Mouse (Mus musculus) embryonic facial prominence, embryonic 10.5 days (tissue): ENCODE results near the gene Sypl2. TPM values are rescaled to one million over a fixed set of nuclear protein-coding genes. Genes with fewer than 3 reads are reported as not detected.
A peak's percentile ranks its signal among the peaks of the same experiment; 100 is the strongest.

Experiments
- DNase-seq: peaks from one replicate; pipeline ENCODE4 v3.0.0-alpha.2; 2017; ENCODE audit warnings: low spot score
- H3K27ac ChIP-seq: fragments of 300-500 bp; sonication (generic); replicated peaks from 2 replicates; pipeline ENCODE4 v1.5.1; 2016; ENCODE audit warnings: mild to moderate bottlenecking
- H3K27me3 ChIP-seq: fragments of 300-500 bp; sonication (generic); replicated peaks from 2 replicates; pipeline ENCODE4 v1.6.1; 2016; ENCODE audit warnings: low read depth, mild to moderate bottlenecking; ENCODE audit not compliant: poor library complexity, severe bottlenecking
- H3K36me3 ChIP-seq: fragments of 300-500 bp; sonication (generic); replicated peaks from 2 replicates; pipeline ENCODE4 v1.6.1; 2016; ENCODE audit warnings: mild to moderate bottlenecking, moderate library complexity
- H3K4me1 ChIP-seq: fragments of 300-500 bp; sonication (generic); 2 replicates; pipeline ENCODE4 v1.6.1; 2016
- H3K4me3 ChIP-seq: fragments of 300-500 bp; sonication (generic); 2 replicates; pipeline ENCODE4 v1.5.1; 2016; ENCODE audit warnings: mild to moderate bottlenecking, moderate library complexity
- H3K9me3 ChIP-seq: fragments of 300-500 bp; sonication (generic); 2 replicates; pipeline ENCODE4 v1.6.1; 2016; ENCODE audit warnings: mild to moderate bottlenecking
- WGBS: fragments of 180-500 bp; shearing (Covaris S2); methylation state at CpG from one replicate; pipeline ENCODE4 v1.1.7; 2016; 5-methylcytosine and 5-hydroxymethylcytosine counted together
- polyA plus RNA-seq: library from polyadenylated mRNA; unstranded; fragments of >200 nt; fragmentation: Nextera tagmentation; extraction: Ambion mirVana; gene quantifications from 2 replicates; pipeline ENCODE4 v1.2.1, GENCODE M21; 2016

Sypl2 gene
- polyA plus RNA-seq, 1 experiment from 2014 or later = 0.95 TPM

DNA sequence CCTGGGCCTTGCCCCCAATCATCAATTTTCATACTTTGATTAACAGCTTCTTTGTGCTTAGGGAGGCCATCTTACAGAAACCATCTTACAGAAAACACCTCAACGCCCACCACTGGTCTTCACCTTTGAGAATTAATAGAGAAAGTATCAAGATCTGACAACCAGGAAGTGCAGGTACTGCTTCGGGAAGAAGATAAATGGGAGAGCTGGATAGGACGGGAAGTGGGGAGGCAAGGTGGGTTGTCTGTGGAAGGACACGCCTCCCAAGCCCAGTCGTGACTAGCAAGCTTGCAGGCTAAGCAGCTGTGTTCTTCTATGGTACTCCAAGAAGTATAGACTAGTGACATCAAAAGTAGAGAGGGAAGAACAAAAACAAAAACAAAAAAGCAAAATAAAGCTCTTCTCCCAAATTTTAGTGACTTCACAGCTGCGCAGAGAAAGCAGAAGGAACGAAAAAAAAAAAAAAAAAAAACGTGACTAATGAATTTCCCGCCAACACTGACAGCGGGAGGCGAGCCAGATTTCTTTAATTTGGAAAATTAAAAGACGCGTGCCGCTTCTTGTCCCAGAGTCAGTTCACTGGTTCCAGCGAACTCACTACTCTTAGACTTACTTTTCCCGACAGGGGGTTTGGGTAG lies 40.9 kb downstream of the Sypl2 start:
- no peak for DNase-seq

DNA sequence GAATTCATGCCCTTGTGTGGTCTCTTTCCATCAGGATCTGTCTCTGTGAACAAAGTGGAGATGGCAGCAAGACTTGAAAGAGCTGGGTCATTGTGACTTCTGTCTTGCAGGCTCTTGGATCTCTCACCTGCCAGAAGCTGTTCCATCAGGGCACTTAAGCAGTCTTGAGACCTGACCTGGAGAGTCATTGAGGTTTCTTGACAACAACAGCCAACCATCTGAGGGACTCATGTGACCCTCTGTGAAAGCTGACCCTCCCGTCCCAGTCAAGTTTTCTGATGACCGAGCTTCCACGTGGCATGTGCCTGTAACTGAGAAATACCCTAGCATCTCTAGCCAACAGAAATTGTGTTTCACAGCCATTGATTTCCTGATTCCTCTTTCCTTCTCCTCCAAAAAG lies 41.7 kb downstream of the Sypl2 start:
- DNase-seq = no peak
- Histone ChIP-seq H3K4me3 (no peak overlapping the region), H3K4me1 (peaks cover 28% of the 10 kb centered on the region), H3K27me3 (peaks cover 55% of the 10 kb centered on the region), H3K36me3 (0 out of 2 replicates have a peak, but pooled peaks cover 10% of the 10 kb centered on the region), H3K27ac (no peak overlapping the region), H3K9me3 (no peaks in the 10 kb centered on the region)
- WGBS = 73% methylated on average over 3 of the region's 3 CpGs

More for the DNA sequence above, 40.9 kb downstream of the Sypl2 start:
- Histone ChIP-seq H3K4me3 (peak overlapping the region; percentile 85), H3K36me3 (0 out of 2 replicates have a peak, but pooled peaks cover 10% of the 10 kb centered on the region), H3K27me3 (peaks cover 58% of the 10 kb centered on the region), H3K27ac (no peak overlapping the region; the same call in 1 of the 2 replicates), H3K4me1 (peaks cover 33% of the 10 kb centered on the region), H3K9me3 (no peaks in the 10 kb centered on the region)
- 3% methylated on average over 16 of the region's 16 CpGs for WGBS

- Histone ChIP-seq H3K36me3 (no peaks in the 10 kb centered on the region), H3K4me1 (peaks cover 7% of the 10 kb centered on the region), H3K27ac (no peak overlapping the region), H3K27me3 (peaks cover 19% of the 10 kb centered on the region), H3K9me3 (no peaks in the 10 kb centered on the region), H3K4me3 (no peak overlapping the region)
- DNase-seq = no peak
- WGBS = 34% methylated on average over 2 of the region's 2 CpGs
Measured at GRCm38 (mm10) chr3:108180514-108180913, 45.9 kb downstream of the Sypl2 start.

- no peak for DNase-seq
- Histone ChIP-seq H3K27ac (no peak overlapping the region), H3K9me3 (no peaks in the 10 kb centered on the region), H3K36me3 (no peaks in the 10 kb centered on the region), H3K27me3 (peaks cover 13% of the 10 kb centered on the region), H3K4me1 (peaks cover 16% of the 10 kb centered on the region), H3K4me3 (no peak overlapping the region)
- 85% methylated on average over 7 of the region's 7 CpGs for WGBS
Measured at GRCm38 (mm10) chr3:108178756-108179715, 47.4 kb downstream of the Sypl2 start.

DNA sequence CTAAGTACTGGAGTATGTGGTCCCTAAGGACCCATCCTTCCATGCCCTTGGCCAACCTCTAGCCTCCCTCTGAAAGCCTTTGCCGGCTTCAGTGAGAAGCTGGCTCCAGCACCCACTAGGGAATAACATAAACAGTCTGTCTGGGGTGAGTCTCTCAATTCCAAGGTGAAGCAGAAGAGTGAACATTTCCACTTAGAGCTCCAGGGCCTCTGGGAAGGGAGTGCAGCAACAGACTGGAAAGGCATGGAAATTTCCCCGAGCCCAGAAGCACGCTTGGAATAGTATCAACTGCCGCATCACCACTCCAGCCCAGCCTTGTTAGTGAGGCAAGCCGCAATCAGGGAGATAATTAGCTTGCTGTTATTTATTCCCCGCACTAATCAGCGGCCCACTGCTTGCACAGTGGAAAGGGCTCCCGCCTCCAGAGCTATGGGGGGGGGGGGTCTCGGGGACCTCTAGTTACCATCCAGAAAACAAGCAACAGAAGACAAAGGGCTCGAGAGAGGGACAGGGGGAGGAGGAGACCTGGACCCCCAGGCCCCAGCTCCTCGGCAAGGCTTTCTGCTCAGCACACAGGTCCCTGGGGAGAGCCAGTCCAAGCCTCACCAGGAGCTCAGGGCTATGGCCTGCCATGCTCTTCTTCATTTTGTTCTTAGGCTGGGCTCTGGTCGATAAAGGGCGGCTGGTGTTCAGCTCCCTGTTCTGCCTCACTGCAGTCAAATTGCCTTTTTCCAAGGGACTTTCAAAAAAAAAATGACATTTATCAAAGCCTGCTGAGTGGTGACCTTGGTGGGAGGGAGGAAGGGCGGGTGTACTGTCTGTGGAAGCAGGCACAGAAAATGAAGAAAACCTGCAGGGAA lies 51.5 kb downstream of the Sypl2 start:
- 25% methylated on average over 14 of the region's 14 CpGs for WGBS
- H3K36me3 ChIP-seq = no peaks in the 10 kb centered on the region
- H3K27me3 ChIP-seq = peaks cover 10% of the 10 kb centered on the region; the same call in 1 of the 2 replicates
- peak overlapping the region; percentile 4; the same call in 1 of the 2 replicates for H3K4me3 ChIP-seq
- peaks cover 14% of the 10 kb centered on the region for H3K4me1 ChIP-seq
- peak; percentile 39 for DNase-seq
- no peaks in the 10 kb centered on the region for H3K9me3 ChIP-seq
- H3K27ac ChIP-seq = peak overlapping the region; percentile 65

DNA sequence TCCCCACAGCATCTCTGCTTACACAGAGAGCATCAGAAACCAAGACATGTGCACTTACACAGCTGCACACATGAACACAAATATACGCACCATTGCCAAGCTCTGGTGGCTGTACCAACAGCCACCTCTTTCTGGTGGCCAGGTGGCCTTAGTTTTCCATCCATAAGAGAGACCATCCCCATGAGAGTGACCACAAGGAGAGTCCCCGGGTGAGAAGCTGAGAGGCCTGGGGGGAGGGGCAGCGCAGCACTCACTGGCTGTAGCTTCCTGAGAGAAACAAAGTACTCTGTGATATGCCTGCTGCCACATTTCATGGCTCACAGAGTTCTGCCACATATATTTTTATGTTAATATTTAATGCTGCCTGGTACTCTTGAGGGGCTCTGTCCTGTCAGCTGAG lies 57.2 kb downstream of the Sypl2 start:
- peaks cover 15% of the 10 kb centered on the region for H3K27me3 ChIP-seq
- peak; percentile 31 for DNase-seq
- 38% methylated on average over 3 of the region's 3 CpGs for WGBS
- H3K4me3 ChIP-seq = no peak overlapping the region
- H3K36me3 ChIP-seq = no peaks in the 10 kb centered on the region
- H3K4me1 ChIP-seq = peaks cover 50% of the 10 kb centered on the region
- H3K27ac ChIP-seq = peak overlapping the region; percentile 81; the same call in 1 of the 2 replicates
- H3K9me3 ChIP-seq = no peaks in the 10 kb centered on the region

- peaks cover 18% of the 10 kb centered on the region for H3K27me3 ChIP-seq
- H3K4me1 ChIP-seq = peaks cover 50% of the 10 kb centered on the region
- H3K4me3 ChIP-seq = 0 out of 2 replicates have a peak overlapping the region, but pooled peaks have one; percentile 1
- H3K36me3 ChIP-seq = no peaks in the 10 kb centered on the region
- H3K9me3 ChIP-seq = no peaks in the 10 kb centered on the region
- peak overlapping the region; percentile 81 for H3K27ac ChIP-seq
- WGBS = 36% methylated on average over 14 of the region's 14 CpGs
- DNase-seq = peak; percentile 43
Measured at GRCm38 (mm10) chr3:108167499-108167898, 58.9 kb downstream of the Sypl2 start.

GRCm38 (mm10) chr3:108166486-108167211 lies 59.8 kb downstream of the Sypl2 start:
- H3K27me3 ChIP-seq = peaks cover 18% of the 10 kb centered on the region
- H3K4me3 ChIP-seq = peak overlapping the region; percentile 22
- peak overlapping the region; percentile 81 for H3K27ac ChIP-seq
- H3K9me3 ChIP-seq = no peaks in the 10 kb centered on the region
- peak; percentile 85 for DNase-seq
- H3K36me3 ChIP-seq = no peaks in the 10 kb centered on the region
- WGBS = 7% methylated on average over 11 of the region's 11 CpGs
- H3K4me1 ChIP-seq = peaks cover 50% of the 10 kb centered on the region

DNA sequence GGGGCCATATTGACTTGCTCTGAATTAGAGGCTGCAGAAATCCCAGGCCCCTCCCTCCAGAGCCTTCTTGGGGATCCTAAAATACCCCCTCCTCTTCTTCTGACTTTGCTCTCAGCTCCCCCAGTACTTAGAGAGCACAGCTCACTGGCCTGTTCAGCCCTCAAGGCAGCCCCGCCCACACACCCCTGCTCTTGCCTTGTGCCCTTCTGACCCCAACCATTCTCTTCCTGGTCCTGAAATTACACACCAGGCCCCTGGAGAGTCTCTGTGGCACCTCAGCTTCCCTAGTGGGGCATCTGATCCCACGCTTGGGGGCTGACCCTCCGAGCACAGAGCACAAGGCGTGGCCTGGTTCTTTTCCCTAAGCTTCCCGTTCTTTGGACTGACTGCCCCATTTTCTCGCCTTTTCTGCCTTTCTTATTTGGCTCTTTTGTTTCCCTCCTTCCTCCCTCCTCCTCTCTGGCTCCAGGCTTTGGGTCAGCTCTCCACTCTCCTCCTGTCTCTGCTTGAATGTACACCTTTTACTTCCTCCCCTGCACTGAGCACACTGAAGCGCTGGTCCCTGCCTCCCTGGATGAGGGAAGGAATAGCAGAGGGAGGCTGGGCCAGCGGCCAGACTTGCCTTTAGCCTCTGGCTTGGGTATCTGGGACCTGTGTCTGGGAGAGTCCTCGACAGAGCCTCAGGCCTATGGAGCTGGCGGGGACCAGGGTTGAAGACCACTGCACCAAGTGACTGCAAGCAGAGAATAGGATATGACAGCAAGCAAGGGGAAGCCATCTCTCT lies 60.7 kb downstream of the Sypl2 start:
- H3K27me3 ChIP-seq = peaks cover 18% of the 10 kb centered on the region
- WGBS = 8% methylated on average over 10 of the region's 10 CpGs
- no peaks in the 10 kb centered on the region for H3K9me3 ChIP-seq
- H3K4me1 ChIP-seq = peaks cover 50% of the 10 kb centered on the region
- peak overlapping the region; percentile 22 for H3K4me3 ChIP-seq
- DNase-seq = peak; percentile 68
- no peaks in the 10 kb centered on the region for H3K36me3 ChIP-seq
- H3K27ac ChIP-seq = peak overlapping the region; percentile 81

DNA sequence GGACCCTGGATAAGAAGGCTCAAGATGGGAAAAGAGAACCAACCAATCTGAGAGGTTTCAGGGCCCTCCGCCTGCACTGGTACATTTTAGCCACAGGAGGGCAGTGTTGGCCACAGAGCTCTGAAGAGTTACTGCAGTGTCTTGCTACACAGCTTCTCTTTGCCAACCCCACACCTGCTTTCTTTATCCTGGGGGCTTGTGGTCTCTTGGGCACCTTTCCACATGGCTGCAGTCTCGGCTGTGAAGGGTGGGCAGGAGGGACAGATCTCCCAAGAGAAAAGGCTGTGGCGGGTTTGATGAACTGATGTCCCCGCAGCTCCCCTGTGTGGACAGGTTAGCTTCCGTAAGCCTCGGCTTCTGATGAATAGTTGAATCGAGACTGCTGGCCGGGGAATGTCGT lies 61.6 kb downstream of the Sypl2 start:
- peak; percentile 88 for DNase-seq
- H3K4me1 ChIP-seq = peaks cover 50% of the 10 kb centered on the region
- H3K4me3 ChIP-seq = peak overlapping the region; percentile 22
- WGBS = 21% methylated on average over 9 of the region's 9 CpGs
- H3K36me3 ChIP-seq = no peaks in the 10 kb centered on the region
- H3K27ac ChIP-seq = peak overlapping the region; percentile 81; the same call in 1 of the 2 replicates
- H3K9me3 ChIP-seq = no peaks in the 10 kb centered on the region
- peaks cover 18% of the 10 kb centered on the region for H3K27me3 ChIP-seq

- no peak for DNase-seq
- Histone ChIP-seq H3K4me1 (peaks cover 46% of the 10 kb centered on the region), H3K4me3 (no peak overlapping the region), H3K36me3 (no peaks in the 10 kb centered on the region), H3K27me3 (peaks cover 18% of the 10 kb centered on the region), H3K9me3 (no peaks in the 10 kb centered on the region), H3K27ac (no peak overlapping the region)
- WGBS = 70% methylated on average over 5 of the region's 5 CpGs
Measured at GRCm38 (mm10) chr3:108164091-108164490, 62.4 kb downstream of the Sypl2 start.
